22 mouse cellular contexts compared by ENCODE assay signal in genomic region chr8:67068036-67068721, GRCm38 (mm10).
A peak's percentile ranks its signal among the peaks of the same experiment; 100 is the strongest.
DNase-seq lines count a peak whose midpoint lies in the region; ATAC-seq and TF ChIP-seq lines count a peak whose summit lies in the region.
"Had no signal": no experiment of that assay in that cellular context is flagged by ENCODE, and none has a peak within 500 bp of the region (broad histone marks: within the 10 kb centered on the region; RNA-seq: fewer than 3 reads in every experiment).

No protein-coding gene starts in this region.

- H3K4me1 ChIP-seq in liver, embryonic 14.5 days (replicated peaks; ENCODE audit: control insufficient read depth in 2 of 2, insufficient read depth in 2 of 2, low read length in 1 of 2) = no peaks in the 10 kb centered on the region
- no peaks in the 10 kb centered on the region for H3K4me1 ChIP-seq in liver, postnatal 0 days (ENCODE audit: insufficient read depth)
- H3K4me1 ChIP-seq in neural tube, embryonic 14.5 days (ENCODE audit: control insufficient read depth, insufficient read depth, low read length) = no peaks in the 10 kb centered on the region
- H3K4me1 ChIP-seq: embryonic facial prominence, embryonic 10.5 days; embryonic facial prominence, embryonic 12.5 days; forebrain, embryonic 13.5 days; forebrain, embryonic 15.5 days had no signal

- TF ChIP-seq POLR2A in brain, embryonic 14.5 days (IDR thresholded peaks at IDR 0.05; ENCODE audit: borderline replicate concordance, extremely low read depth, insufficient read depth, insufficient read length, poor library complexity, severe bottlenecking) = no peak

- no peak overlapping the region for H3K4me3 ChIP-seq in liver, embryonic 14.5 days (ENCODE audit: insufficient read depth in 1 of 2, low read depth in 2 of 2, low read length in 2 of 2)
- no peak overlapping the region for H3K4me3 ChIP-seq in liver, postnatal 0 days (ENCODE audit: low read depth, low read length)
- no peak overlapping the region for H3K4me3 ChIP-seq in neural tube, embryonic 14.5 days (ENCODE audit: low read depth, low read length)
- H3K4me3 ChIP-seq in gastrocnemius, adult 2 months = no peak overlapping the region
- H3K4me3 ChIP-seq: embryonic facial prominence, embryonic 10.5 days; embryonic facial prominence, embryonic 12.5 days; forebrain, embryonic 13.5 days; forebrain, embryonic 15.5 days had no signal

- WGBS in liver, embryonic 14.5 days (ENCODE audit: insufficient replicate concordance) = 58% methylated on average over 3 of the region's 3 CpGs
- 71% methylated on average over 3 of the region's 3 CpGs for WGBS in liver, postnatal 0 days (ENCODE audit: insufficient replicate concordance)
- 79% methylated on average over 3 of the region's 3 CpGs for WGBS in neural tube, embryonic 14.5 days

- no peak for DNase-seq in liver, embryonic 14.5 days (ENCODE audit: low read depth in 3 of 3, low spot score in 3 of 3)
- DNase-seq in liver, postnatal 0 days = no peak
- DNase-seq in neural tube, embryonic 10.5 days (ENCODE audit: extremely low spot score, low spot score) = no peak
- peak; percentile 2 for DNase-seq in brain, embryonic 14.5 days (ENCODE audit: low read depth)
- no peak for DNase-seq in gastrocnemius, adult 2 months
- DNase-seq in kidney, postnatal 36 days = no peak
- DNase-seq: adrenal gland, adult 8-10 months; adrenal gland, postnatal 14 days; adrenal gland, postnatal 36 days; cerebellum, adult 11 months; cerebellum, adult 18-20 months; cerebellum, adult 9-10 months; cerebellum, postnatal 10 days; cerebellum, postnatal 25 days; forebrain, postnatal 0 days had no signal

- intact Hi-C loops in gastrocnemius, adult 2 months (cut with DNase I) = no loop called here

- no peaks in the 10 kb centered on the region for H3K9me3 ChIP-seq in liver, embryonic 14.5 days (ENCODE audit: control insufficient read depth, low read length)
- no peaks in the 10 kb centered on the region for H3K9me3 ChIP-seq in liver, postnatal 0 days (ENCODE audit: low read length)
- no peaks in the 10 kb centered on the region for H3K9me3 ChIP-seq in neural tube, embryonic 14.5 days (ENCODE audit: control insufficient read depth, low read length)
- H3K9me3 ChIP-seq: embryonic facial prominence, embryonic 10.5 days; embryonic facial prominence, embryonic 12.5 days; forebrain, embryonic 13.5 days; forebrain, embryonic 15.5 days had no signal

- TF ChIP-seq CTCF in liver, embryonic 14.5 days (IDR thresholded peaks at IDR 0.05; ENCODE audit: low read depth) = no peak
- TF ChIP-seq CTCF in liver, postnatal 0 days (IDR thresholded peaks at IDR 0.05; ENCODE audit: low read depth) = no peak
- TF ChIP-seq CTCF in brain, embryonic 14.5 days (IDR thresholded peaks at IDR 0.05; ENCODE audit: borderline replicate concordance, extremely low read depth, insufficient read depth, insufficient read length) = no peak
- no peak for TF ChIP-seq CTCF in gastrocnemius, adult 2 months (IDR thresholded peaks at IDR 0.05)

- H3K9ac ChIP-seq in liver, embryonic 14.5 days (replicated peaks) = no peak overlapping the region
- H3K9ac ChIP-seq in liver, postnatal 0 days (replicated peaks) = no peak overlapping the region
- no peak overlapping the region for H3K9ac ChIP-seq in neural tube, embryonic 14.5 days (replicated peaks; ENCODE audit: low read depth, low read length)
- H3K9ac ChIP-seq: embryonic facial prominence, embryonic 12.5 days; forebrain, embryonic 13.5 days; forebrain, embryonic 15.5 days; forebrain, postnatal 0 days had no signal

- no peak overlapping the region for H3K4me2 ChIP-seq in liver, embryonic 14.5 days (ENCODE audit: low read depth)
- H3K4me2 ChIP-seq in liver, postnatal 0 days (ENCODE audit: low read depth, low read length) = no peak overlapping the region
- no peak overlapping the region for H3K4me2 ChIP-seq in neural tube, embryonic 14.5 days (ENCODE audit: low read depth, low read length)
- H3K4me2 ChIP-seq: embryonic facial prominence, embryonic 12.5 days; forebrain, embryonic 13.5 days; forebrain, embryonic 15.5 days had no signal

- no peaks in the 10 kb centered on the region for H3K36me3 ChIP-seq in liver, embryonic 14.5 days (replicated peaks; ENCODE audit: control insufficient read depth, insufficient read depth, low read depth)
- H3K36me3 ChIP-seq in liver, postnatal 0 days (replicated peaks; ENCODE audit: insufficient read depth, low read length) = no peaks in the 10 kb centered on the region
- no peaks in the 10 kb centered on the region for H3K36me3 ChIP-seq in neural tube, embryonic 14.5 days (ENCODE audit: control insufficient read depth, insufficient read depth, low read length)
- H3K36me3 ChIP-seq: embryonic facial prominence, embryonic 10.5 days; embryonic facial prominence, embryonic 12.5 days; forebrain, embryonic 15.5 days had no signal

- H3K27me3 ChIP-seq in liver, embryonic 14.5 days (ENCODE audit: control insufficient read depth, insufficient read depth, low read length) = no peaks in the 10 kb centered on the region
- no peaks in the 10 kb centered on the region for H3K27me3 ChIP-seq in liver, postnatal 0 days (ENCODE audit: insufficient read depth, low read length)
- H3K27me3 ChIP-seq in neural tube, embryonic 14.5 days (ENCODE audit: control insufficient read depth, insufficient read depth, low read length) = no peaks in the 10 kb centered on the region
- H3K27me3 ChIP-seq: embryonic facial prominence, embryonic 12.5 days; forebrain, embryonic 13.5 days; forebrain, embryonic 15.5 days; Patski had no signal

- ATAC-seq in liver, embryonic 14.5 days (ENCODE audit: insufficient read depth) = no peak
- no peak for ATAC-seq in liver, postnatal 0 days
- peak; percentile 54; the same call in 1 of the 2 replicates for ATAC-seq in neural tube, embryonic 14.5 days (ENCODE audit: low read depth)
- ATAC-seq: activated CD4-positive, CD25-positive, alpha-beta regulatory T cell, adult 4 months; forebrain, embryonic 13.5 days; forebrain, embryonic 15.5 days; forebrain, postnatal 0 days; Patski had no signal

- TF ChIP-seq EP300 in liver, embryonic 14.5 days (IDR thresholded peaks at IDR 0.05; ENCODE audit: low read depth) = 0 out of 2 replicates have a peak, but pooled peaks have one; percentile 27
- no peak for TF ChIP-seq EP300 in liver, postnatal 0 days (IDR thresholded peaks at IDR 0.05; ENCODE audit: low read depth)

- no peak overlapping the region for H3K27ac ChIP-seq in liver, embryonic 14.5 days
- no peak overlapping the region for H3K27ac ChIP-seq in liver, postnatal 0 days (ENCODE audit: low read depth)
- H3K27ac ChIP-seq in neural tube, embryonic 14.5 days (ENCODE audit: low read depth, low read length) = no peak overlapping the region
- no peak overlapping the region for H3K27ac ChIP-seq in gastrocnemius, adult 2 months
- H3K27ac ChIP-seq: embryonic facial prominence, embryonic 10.5 days; embryonic facial prominence, embryonic 12.5 days; forebrain, embryonic 13.5 days; forebrain, embryonic 15.5 days had no signal
